Mouse (Mus musculus) ES-E14 (cell line): Measurements from ENCODE around the gene Zscan10. TPM values are rescaled to one million over a fixed set of nuclear protein-coding genes. Genes with fewer than 3 reads are reported as not detected.

Experiments
- DNase-seq: peaks from one replicate; pipeline ENCODE4 v3.0.0-alpha.2; 2013; ENCODE audit warnings: low read depth, low spot score
- H3K27ac ChIP-seq: 2 replicates; pipeline ENCODE4 v1.5.1; 2012; ENCODE audit warnings: low read depth, mild to moderate bottlenecking, low read length, moderate library complexity, mixed read lengths; ENCODE audit not compliant: poor library complexity, insufficient read depth, severe bottlenecking
- H3K36me3 ChIP-seq: 2 replicates; pipeline ENCODE4 v1.6.1; 2012; ENCODE audit warnings: mild to moderate bottlenecking, low read length, moderate library complexity, mixed read lengths; ENCODE audit not compliant: control insufficient read depth, poor library complexity, insufficient read depth, severe bottlenecking
- H3K4me1 ChIP-seq, 2 experiments: fragments of 150-350 bp in 1 of 2; sonication (generic) in 1 of 2; 2 replicates each; pipeline ENCODE4 v1.6.1; 2012; ENCODE audit warnings: low read length in 2 of 2, mild to moderate bottlenecking in 1 of 2, mixed read lengths in 1 of 2; ENCODE audit not compliant: control insufficient read depth in 2 of 2, insufficient read depth in 2 of 2, poor library complexity in 1 of 2
- H3K4me3 ChIP-seq, 2 experiments: fragments of 150-350 bp in 1 of 2; sonication (generic) in 1 of 2; 2 replicates each; pipeline ENCODE4 v1.5.1; 2012; ENCODE audit warnings: low read length in 2 of 2, low read depth in 1 of 2, mild to moderate bottlenecking in 1 of 2, mixed read lengths in 1 of 2; ENCODE audit not compliant: insufficient read depth in 1 of 2, poor library complexity in 1 of 2, severe bottlenecking in 1 of 2
- H3K9ac ChIP-seq: 2 replicates; pipeline ENCODE4 v1.6.1; 2012; ENCODE audit warnings: low read depth, mild to moderate bottlenecking, low read length, mixed read lengths; ENCODE audit not compliant: poor library complexity, insufficient read depth, severe bottlenecking
- H3K9me3 ChIP-seq: fragments of 150-350 bp; sonication (generic); 2 replicates; pipeline ENCODE4 v1.6.1; 2012; ENCODE audit warnings: low read depth, mild to moderate bottlenecking, low read length; ENCODE audit not compliant: control insufficient read depth, insufficient read depth
- CHD2 ChIP-seq: IDR thresholded peaks from 2 replicates; pipeline ENCODE4 v1.6.1; 2014; ENCODE audit warnings: mild to moderate bottlenecking, low read depth, low read length, inconsistent platforms
- HCFC1 ChIP-seq: IDR thresholded peaks from 2 replicates; pipeline ENCODE4 v1.6.1; 2012; ENCODE audit warnings: low read length, inconsistent platforms, borderline replicate concordance; ENCODE audit not compliant: insufficient read depth
- MAFK ChIP-seq: IDR thresholded peaks from 2 replicates; pipeline ENCODE4 v1.6.1; 2014; ENCODE audit warnings: mild to moderate bottlenecking, low read depth, low read length, inconsistent platforms; ENCODE audit not compliant: insufficient read depth
- ZC3H11A ChIP-seq: IDR thresholded peaks from 2 replicates; pipeline ENCODE4 v1.6.1; 2012; ENCODE audit warnings: low read depth, mild to moderate bottlenecking, inconsistent platforms, low read length, borderline replicate concordance
- ZNF384 ChIP-seq: IDR thresholded peaks from 2 replicates; pipeline ENCODE4 v1.6.1; 2012; ENCODE audit warnings: low read depth, low read length, inconsistent platforms
- in situ Hi-C, 2 experiments: fragments of 600-800 bp; cut with MboI; formaldehyde crosslinking; loops; one replicate each; pipeline ENCODE4 v1.15.1; 2025; ENCODE audit warnings: low sequenced_read_pairs in 2 of 2, inconsistent platforms in 1 of 2; ENCODE audit not compliant: unreplicated experiment in 2 of 2
- total RNA-seq: library from RNA; depleted of rRNA; stranded (reverse); fragments of 300-350 nt; gene quantifications from 2 replicates; pipeline ENCODE4 v1.2.3, GENCODE M21; 2012

Zscan10 gene
- total RNA-seq, 1 experiment, result 62.5 TPM

- Histone ChIP-seq H3K27ac (no peak overlapping the region), H3K36me3 (no peaks in the 10 kb centered on the region), H3K9ac (no peak overlapping the region), H3K9me3 (no peaks in the 10 kb centered on the region), H3K4me3 (no peak overlapping the region), H3K4me1 (no peaks in the 10 kb centered on the region; a peak in 1 of 4 replicates)
- in situ Hi-C loops, result no loop called here
- DNase-seq, result no peak
- TF ChIP-seq ZNF384 (no peak), CHD2 (no peak), ZC3H11A (no peak), MAFK (no peak)
Measured at GRCm38 (mm10) chr17:23620351-23620750, 19.7 kb downstream of the Zscan10 start.

DNA sequence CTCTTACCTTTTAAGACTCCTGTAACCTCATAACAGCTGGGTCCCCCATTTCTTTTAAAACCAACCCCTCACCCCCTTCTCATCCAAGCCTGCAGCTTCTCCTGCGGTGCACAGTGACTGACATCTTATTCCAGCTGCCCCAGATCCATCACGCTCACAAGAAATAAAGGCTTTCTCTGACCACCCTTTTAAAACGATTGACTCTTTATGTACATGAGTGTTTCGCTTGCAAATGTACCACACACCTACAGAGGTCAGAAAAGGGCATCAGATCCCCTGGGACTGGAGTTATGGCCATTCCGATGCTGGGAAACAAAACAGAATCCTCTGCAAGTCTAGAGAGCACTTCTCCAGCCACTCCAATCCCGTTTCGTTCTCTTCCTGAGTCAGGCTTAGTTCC is 27.2 kb downstream of the Zscan10 start:
- no peak overlapping the region for H3K4me3 ChIP-seq
- TF ChIP-seq CHD2, result no peak
- TF ChIP-seq HCFC1, result no peak
- TF ChIP-seq MAFK, result no peak
- no peak for TF ChIP-seq ZNF384
- TF ChIP-seq ZC3H11A, result no peak
- no peak overlapping the region for H3K9ac ChIP-seq
- no peaks in the 10 kb centered on the region for H3K9me3 ChIP-seq
- no peak for DNase-seq
- in situ Hi-C loops, result no loop called here
- no peak overlapping the region for H3K27ac ChIP-seq
- H3K4me1 ChIP-seq, result peaks cover 8 to 21% of the 10 kb centered on the region in 2 experiments; a peak in 3 of 4 replicates
- no peaks in the 10 kb centered on the region for H3K36me3 ChIP-seq

DNA sequence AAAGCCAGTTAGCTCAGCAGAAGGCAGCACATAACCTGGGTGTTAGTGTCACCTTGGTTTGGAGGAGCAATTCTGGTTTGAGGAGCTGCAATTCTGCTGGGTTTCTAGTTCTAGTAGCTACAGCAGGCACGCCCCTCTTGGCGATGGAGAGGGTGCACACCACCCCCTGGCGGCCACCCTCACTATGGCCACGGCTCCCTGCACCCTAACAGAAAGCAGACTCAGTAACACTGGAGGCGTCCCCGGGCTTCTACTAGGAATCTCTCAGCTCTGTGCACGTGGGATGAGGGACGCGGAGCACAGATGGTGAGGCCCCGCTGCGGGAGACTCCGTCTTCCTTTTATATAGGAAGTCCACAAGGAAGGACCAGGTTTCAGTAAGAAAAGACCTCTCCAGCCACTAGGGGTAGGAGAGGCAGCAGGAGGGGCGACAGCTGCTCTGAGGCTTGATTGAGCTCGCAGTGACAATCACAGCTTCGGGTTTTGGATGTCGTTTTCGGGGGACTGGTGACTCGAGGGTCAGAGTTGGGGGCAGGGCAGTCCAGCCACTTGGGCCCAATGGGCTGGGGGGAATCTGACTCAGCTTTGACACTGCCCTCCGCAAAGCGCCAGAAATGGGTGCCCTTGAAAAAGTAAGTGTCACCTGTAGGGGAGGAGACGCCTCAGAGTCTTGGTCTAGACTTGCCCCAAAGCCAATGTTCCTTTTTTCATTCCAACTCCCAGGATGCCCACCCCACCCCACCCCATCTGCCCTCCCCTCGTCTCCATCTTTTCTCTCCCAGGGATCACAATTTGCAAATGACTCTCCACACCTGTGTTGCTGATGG is 29.8 kb downstream of the Zscan10 start:
- H3K4me3 ChIP-seq, result peak overlapping the region; percentile 31; a peak in 3 of 4 replicates
- H3K36me3 ChIP-seq, result no peaks in the 10 kb centered on the region
- TF ChIP-seq HCFC1 (peak; percentile 37; the same call in 1 of the 2 replicates), ZC3H11A (peak; percentile 56; the same call in 1 of the 2 replicates), MAFK (no peak)
- H3K4me1 ChIP-seq, result peaks cover 8 to 23% of the 10 kb centered on the region in 2 experiments; a peak in 3 of 4 replicates
- in situ Hi-C loops, result no loop called here
- peak; percentile 80 for DNase-seq
- no peak overlapping the region for H3K27ac ChIP-seq
- H3K9me3 ChIP-seq, result no peaks in the 10 kb centered on the region
- H3K9ac ChIP-seq, result peak overlapping the region; percentile 18; the same call in 1 of the 2 replicates

DNA sequence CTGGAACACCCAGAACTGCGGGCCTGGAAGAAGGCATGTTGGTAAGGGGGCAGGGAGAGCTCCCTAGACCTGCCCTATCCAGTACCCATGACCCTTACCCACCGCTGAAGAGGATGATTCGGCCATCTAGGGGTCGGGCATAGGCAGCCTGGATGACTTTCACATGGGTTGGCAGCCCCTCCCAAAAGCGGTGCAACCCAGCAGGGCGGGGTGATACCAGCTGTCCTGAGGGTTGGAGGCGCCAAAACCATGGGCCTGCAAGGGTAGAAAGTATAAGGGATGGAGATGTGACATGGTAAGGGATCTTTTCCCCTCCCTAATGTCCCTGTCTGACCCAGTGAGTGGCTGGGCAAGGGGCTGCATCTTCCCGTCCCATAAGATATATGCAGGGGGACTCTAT is 30.6 kb downstream of the Zscan10 start:
- in situ Hi-C loops, result no loop called here

More for the DNA sequence above, 30.6 kb downstream of the Zscan10 start:
- Histone ChIP-seq H3K4me1 (peaks cover 8 to 23% of the 10 kb centered on the region in 2 experiments; a peak in 3 of 4 replicates), H3K27ac (no peak overlapping the region), H3K9ac (peak overlapping the region; percentile 9; the same call in 1 of the 2 replicates), H3K4me3 (peak overlapping the region in 1 of 2 experiments; percentile 31; a peak in 2 of 4 replicates), H3K9me3 (no peaks in the 10 kb centered on the region), H3K36me3 (no peaks in the 10 kb centered on the region)
- DNase-seq, result no peak
- TF ChIP-seq CHD2 (no peak), ZNF384 (no peak), ZC3H11A (no peak), MAFK (no peak), HCFC1 (no peak)
